Mouse (Mus musculus): ENCODE data around the gene Ptpn20. TPM values are rescaled to one million over a fixed set of nuclear protein-coding genes. Genes with fewer than 3 reads are reported as not detected.

The Ptpn20 gene
- polyA plus RNA-seq, 1 experiment, result not detected

GRCm38 (mm10) chr14:33607431-33607830, 18.4 kb downstream of the Ptpn20 start:
- TF ChIP-seq POLR2A (IDR thresholded peaks at IDR 0.05; ENCODE audit: low read depth, low read length) (no peak), CTCF (IDR thresholded peaks at IDR 0.05; ENCODE audit: borderline replicate concordance, insufficient read depth, low read length) (no peak)
- H3K4me3 ChIP-seq (ENCODE audit: insufficient read depth, low read length), result no peak overlapping the region
- H3K27ac ChIP-seq (ENCODE audit: insufficient read depth, low read length), result no peak overlapping the region
- H3K4me1 ChIP-seq (ENCODE audit: control insufficient read depth, insufficient read depth, low read length), result no peaks in the 10 kb centered on the region

GRCm38 (mm10) chr14:33625036-33625435, 36.0 kb downstream of the Ptpn20 start:
- H3K4me1 ChIP-seq (ENCODE audit: control insufficient read depth, insufficient read depth, low read length), result no peaks in the 10 kb centered on the region
- no peak for TF ChIP-seq CTCF (IDR thresholded peaks at IDR 0.05; ENCODE audit: borderline replicate concordance, insufficient read depth, low read length)
- TF ChIP-seq POLR2A (IDR thresholded peaks at IDR 0.05; ENCODE audit: low read depth, low read length), result no peak
- no peak overlapping the region for H3K4me3 ChIP-seq (ENCODE audit: insufficient read depth, low read length)
- no peak overlapping the region for H3K27ac ChIP-seq (ENCODE audit: insufficient read depth, low read length)

DNA sequence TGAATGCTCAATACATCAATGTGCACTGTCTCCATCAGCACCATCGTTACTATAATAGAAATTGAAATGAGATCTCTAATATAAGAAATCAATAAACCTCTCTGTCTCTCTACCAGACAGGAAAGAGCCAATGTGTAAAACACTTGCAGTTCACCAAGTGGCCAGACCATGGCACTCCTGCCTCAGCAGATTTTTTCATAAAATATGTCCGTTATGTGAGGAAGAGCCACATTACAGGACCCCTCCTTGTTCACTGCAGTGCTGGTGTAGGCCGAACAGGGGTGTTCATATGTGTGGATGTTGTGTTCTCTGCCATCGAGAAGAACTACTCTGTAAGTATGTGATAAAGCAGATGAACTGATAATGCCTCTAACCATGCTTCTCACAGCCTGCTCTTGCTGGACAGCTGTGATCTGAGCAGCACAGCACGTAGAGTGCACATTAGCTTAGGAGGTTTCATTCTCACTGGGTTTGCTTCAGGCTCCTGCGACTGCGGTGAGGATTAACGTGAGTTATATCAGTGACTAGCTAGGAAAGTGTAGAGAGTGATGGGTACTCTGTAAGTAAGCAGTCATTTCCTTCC, 43.9 kb downstream of the Ptpn20 start:
- TF ChIP-seq CTCF (IDR thresholded peaks at IDR 0.05; ENCODE audit: borderline replicate concordance, insufficient read depth, low read length), result no peak
- TF ChIP-seq POLR2A (IDR thresholded peaks at IDR 0.05; ENCODE audit: low read depth, low read length), result no peak
- Histone ChIP-seq H3K4me3 (ENCODE audit: insufficient read depth, low read length) (no peak overlapping the region), H3K27ac (ENCODE audit: insufficient read depth, low read length) (no peak overlapping the region), H3K4me1 (ENCODE audit: control insufficient read depth, insufficient read depth, low read length) (no peaks in the 10 kb centered on the region)

DNA sequence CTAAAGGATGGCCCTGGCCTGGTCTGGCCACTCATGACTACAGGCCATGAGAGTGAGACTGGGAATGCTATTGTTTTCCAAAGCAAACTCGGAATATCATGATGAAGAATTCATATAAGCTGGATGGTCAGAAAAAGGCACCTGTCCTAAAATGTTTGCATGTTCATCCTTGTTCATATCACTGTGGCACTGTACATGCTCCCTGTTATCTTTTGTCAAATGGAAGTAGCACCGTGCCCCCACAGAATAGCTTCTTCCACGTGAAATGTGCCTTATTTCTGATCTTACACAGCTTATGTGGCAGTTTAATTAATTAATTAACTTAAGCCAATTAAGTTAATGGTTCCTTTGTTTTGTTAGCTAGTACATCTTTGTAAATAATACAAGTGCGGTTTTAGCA, 45.3 kb downstream of the Ptpn20 start:
- TF ChIP-seq POLR2A (IDR thresholded peaks at IDR 0.05; ENCODE audit: low read depth, low read length), result no peak
- TF ChIP-seq CTCF (IDR thresholded peaks at IDR 0.05; ENCODE audit: borderline replicate concordance, insufficient read depth, low read length), result no peak
- H3K4me3 ChIP-seq (ENCODE audit: insufficient read depth, low read length), result no peak overlapping the region
- no peaks in the 10 kb centered on the region for H3K4me1 ChIP-seq (ENCODE audit: control insufficient read depth, insufficient read depth, low read length)
- H3K27ac ChIP-seq (ENCODE audit: insufficient read depth, low read length), result no peak overlapping the region

- Histone ChIP-seq H3K4me3 (ENCODE audit: insufficient read depth, low read length) (no peak overlapping the region), H3K4me1 (ENCODE audit: control insufficient read depth, insufficient read depth, low read length) (no peaks in the 10 kb centered on the region), H3K27ac (ENCODE audit: insufficient read depth, low read length) (no peak overlapping the region)
- TF ChIP-seq POLR2A (IDR thresholded peaks at IDR 0.05; ENCODE audit: low read depth, low read length), result no peak
- no peak for TF ChIP-seq CTCF (IDR thresholded peaks at IDR 0.05; ENCODE audit: borderline replicate concordance, insufficient read depth, low read length)
Measured at GRCm38 (mm10) chr14:33634774-33635173, 45.8 kb downstream of the Ptpn20 start.

DNA sequence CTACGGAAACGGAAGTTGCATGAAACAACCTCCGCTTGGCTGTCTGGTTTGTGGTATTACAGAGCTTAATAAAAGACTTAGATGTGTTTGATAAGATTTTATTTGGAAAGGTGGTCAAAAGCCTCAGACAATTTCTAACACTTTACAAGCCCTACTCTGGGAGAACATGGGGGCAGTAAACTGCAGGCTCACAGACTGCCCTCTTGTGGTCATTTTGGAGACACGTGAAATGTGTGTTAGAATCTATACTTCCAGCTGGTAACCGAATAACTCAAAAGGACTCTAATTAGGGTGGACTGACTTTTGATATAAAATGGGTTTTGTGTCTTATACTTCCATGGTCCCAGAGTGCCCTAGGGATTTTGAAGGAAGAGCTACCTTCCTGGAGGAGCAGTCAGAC, 50.4 kb downstream of the Ptpn20 start:
- H3K27ac ChIP-seq (ENCODE audit: insufficient read depth, low read length), result no peak overlapping the region
- TF ChIP-seq POLR2A (IDR thresholded peaks at IDR 0.05; ENCODE audit: low read depth, low read length), result no peak
- no peak for TF ChIP-seq CTCF (IDR thresholded peaks at IDR 0.05; ENCODE audit: borderline replicate concordance, insufficient read depth, low read length)
- no peak overlapping the region for H3K4me3 ChIP-seq (ENCODE audit: insufficient read depth, low read length)
- H3K4me1 ChIP-seq (ENCODE audit: control insufficient read depth, insufficient read depth, low read length), result no peaks in the 10 kb centered on the region

DNA sequence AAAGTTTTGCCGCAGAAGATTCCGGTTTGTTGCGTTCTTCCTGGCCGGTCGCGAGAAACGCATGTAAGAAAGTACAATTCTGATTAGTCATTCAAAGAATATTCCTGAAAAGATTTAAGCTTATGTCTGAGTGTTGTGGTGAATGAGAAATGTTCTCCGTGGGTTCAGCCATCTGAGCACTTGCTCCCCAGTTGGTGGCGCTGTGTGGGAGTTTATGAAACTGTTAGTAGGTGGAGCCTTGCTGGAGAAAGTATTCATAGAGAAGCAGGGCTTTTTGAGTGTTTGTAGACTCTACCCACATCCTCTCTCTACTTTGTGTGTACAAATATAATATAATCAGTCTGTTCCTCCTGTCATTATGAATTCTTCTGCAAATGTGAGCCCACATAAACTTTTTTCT, 61.7 kb downstream of the Ptpn20 start:
- no peak overlapping the region for H3K27ac ChIP-seq (ENCODE audit: insufficient read depth, low read length)
- H3K4me3 ChIP-seq (ENCODE audit: insufficient read depth, low read length), result no peak overlapping the region
- TF ChIP-seq CTCF (IDR thresholded peaks at IDR 0.05; ENCODE audit: borderline replicate concordance, insufficient read depth, low read length), result no peak
- H3K4me1 ChIP-seq (ENCODE audit: control insufficient read depth, insufficient read depth, low read length), result no peaks in the 10 kb centered on the region

GRCm38 (mm10) chr14:33657471-33657901, 68.5 kb downstream of the Ptpn20 start:
- Histone ChIP-seq H3K27ac (ENCODE audit: insufficient read depth, low read length) (no peak overlapping the region), H3K4me3 (ENCODE audit: insufficient read depth, low read length) (no peak overlapping the region), H3K4me1 (ENCODE audit: control insufficient read depth, insufficient read depth, low read length) (no peaks in the 10 kb centered on the region)
- TF ChIP-seq POLR2A (IDR thresholded peaks at IDR 0.05; ENCODE audit: low read depth, low read length), result no peak
- TF ChIP-seq CTCF (IDR thresholded peaks at IDR 0.05; ENCODE audit: borderline replicate concordance, insufficient read depth, low read length), result no peak

- Histone ChIP-seq H3K4me1 (ENCODE audit: control insufficient read depth, insufficient read depth, low read length) (no peaks in the 10 kb centered on the region), H3K4me3 (ENCODE audit: insufficient read depth, low read length) (no peak overlapping the region), H3K27ac (ENCODE audit: insufficient read depth, low read length) (no peak overlapping the region)
- no peak for TF ChIP-seq POLR2A (IDR thresholded peaks at IDR 0.05; ENCODE audit: low read depth, low read length)
- TF ChIP-seq CTCF (IDR thresholded peaks at IDR 0.05; ENCODE audit: borderline replicate concordance, insufficient read depth, low read length), result no peak
Measured at GRCm38 (mm10) chr14:33658331-33658730, 69.3 kb downstream of the Ptpn20 start.

- Histone ChIP-seq H3K27ac (ENCODE audit: insufficient read depth, low read length) (no peak overlapping the region), H3K4me1 (ENCODE audit: control insufficient read depth, insufficient read depth, low read length) (no peaks in the 10 kb centered on the region), H3K4me3 (ENCODE audit: insufficient read depth, low read length) (no peak overlapping the region)
- TF ChIP-seq POLR2A (IDR thresholded peaks at IDR 0.05; ENCODE audit: low read depth, low read length), result no peak
- TF ChIP-seq CTCF (IDR thresholded peaks at IDR 0.05; ENCODE audit: borderline replicate concordance, insufficient read depth, low read length), result no peak
Measured at GRCm38 (mm10) chr14:33662080-33662479, 73.1 kb downstream of the Ptpn20 start.

GRCm38 (mm10) chr14:33666301-33666700, 77.3 kb downstream of the Ptpn20 start:
- no peaks in the 10 kb centered on the region for H3K4me1 ChIP-seq (ENCODE audit: control insufficient read depth, insufficient read depth, low read length)
- H3K4me3 ChIP-seq (ENCODE audit: insufficient read depth, low read length), result no peak overlapping the region
- TF ChIP-seq CTCF (IDR thresholded peaks at IDR 0.05; ENCODE audit: borderline replicate concordance, insufficient read depth, low read length) (no peak), POLR2A (IDR thresholded peaks at IDR 0.05; ENCODE audit: low read depth, low read length) (no peak)
- no peak overlapping the region for H3K27ac ChIP-seq (ENCODE audit: insufficient read depth, low read length)

All from embryonic fibroblast, embryonic 13.5 days (primary cell).